In the genomic region with DNA sequence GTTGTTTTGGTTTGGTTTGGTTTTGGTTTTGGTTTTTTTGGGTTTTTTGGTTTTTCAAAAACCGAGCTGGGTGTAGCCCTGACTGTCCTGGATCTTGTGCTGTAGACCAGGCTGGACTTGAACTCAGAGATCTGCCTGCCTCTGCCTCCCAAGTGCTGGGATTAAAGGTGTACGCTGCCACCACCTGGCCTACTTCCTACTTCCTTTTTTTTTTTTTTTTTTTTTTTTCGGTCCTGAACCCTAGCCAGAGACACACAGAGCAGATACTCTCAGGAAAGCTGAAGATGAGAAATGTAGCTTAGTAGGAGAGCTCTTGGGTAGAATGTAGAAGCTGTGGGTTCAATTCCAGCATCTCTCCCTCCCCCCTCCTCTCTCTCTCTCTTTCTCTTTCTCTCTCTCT, we compare ENCODE assay signal across 34 mouse cellular contexts. TPM values are rescaled to one million over a fixed set of nuclear protein-coding genes. Genes with fewer than 3 reads are reported as not detected.
"Had no signal": no experiment of that assay in that cellular context is flagged by ENCODE, and none has a peak within 500 bp of the region (broad histone marks: within the 10 kb centered on the region; RNA-seq: fewer than 3 reads in every experiment).

No protein-coding gene starts in this region.

- DNase-seq: cerebellum, adult 9-11 months; cerebellum, postnatal 10 days; cerebellum, postnatal 14 days; cerebellum, postnatal 25 days; cerebellum, postnatal 36 days; embryo, embryonic 11 days; forebrain, postnatal 0 days; gastrocnemius, adult 2 months; gastrocnemius, postnatal 10 days; gastrocnemius, postnatal 25 days; gastrocnemius, postnatal 36 days; heart, adult 11 months; heart, adult 18-20 months; heart, adult 2 months had no signal

- H3K9ac ChIP-seq: embryonic facial prominence, embryonic 12.5 days; embryonic facial prominence, embryonic 13.5 days; embryonic facial prominence, embryonic 15.5 days; forebrain, embryonic 12.5 days; forebrain, embryonic 13.5 days; forebrain, embryonic 15.5 days; forebrain, postnatal 0 days had no signal

- H3K4me3 ChIP-seq: embryonic facial prominence, embryonic 10.5 days; embryonic facial prominence, embryonic 12.5 days; embryonic facial prominence, embryonic 13.5 days; embryonic facial prominence, embryonic 15.5 days; erythroblast, embryonic 14.5 days; forebrain, embryonic 10.5 days; forebrain, embryonic 12.5 days; forebrain, embryonic 13.5 days; forebrain, embryonic 15.5 days; gastrocnemius, adult 2 months; heart, adult 2 months; heart, embryonic 10.5 days had no signal

- H3K27ac ChIP-seq: embryonic facial prominence, embryonic 10.5 days; embryonic facial prominence, embryonic 12.5 days; embryonic facial prominence, embryonic 13.5 days; embryonic facial prominence, embryonic 15.5 days; forebrain, embryonic 10.5 days; forebrain, embryonic 12.5 days; forebrain, embryonic 13.5 days; forebrain, embryonic 15.5 days; gastrocnemius, adult 2 months; heart, adult 2 months; heart, embryonic 10.5 days had no signal

- H3K4me1 ChIP-seq: embryonic facial prominence, embryonic 12.5 days had no signal

- ATAC-seq: forebrain, embryonic 13.5 days; forebrain, embryonic 14.5 days; forebrain, embryonic 15.5 days; forebrain, embryonic 16.5 days; forebrain, postnatal 0 days had no signal

- H3K36me3 ChIP-seq: embryonic facial prominence, embryonic 10.5 days; embryonic facial prominence, embryonic 12.5 days; embryonic facial prominence, embryonic 13.5 days; embryonic facial prominence, embryonic 15.5 days; forebrain, embryonic 10.5 days; forebrain, embryonic 12.5 days; forebrain, embryonic 15.5 days; heart, embryonic 10.5 days had no signal

- H3K4me2 ChIP-seq: embryonic facial prominence, embryonic 12.5 days; embryonic facial prominence, embryonic 13.5 days; embryonic facial prominence, embryonic 15.5 days; forebrain, embryonic 12.5 days; forebrain, embryonic 13.5 days; forebrain, embryonic 15.5 days; heart, embryonic 11.5 days had no signal

- H3K9me3 ChIP-seq: embryonic facial prominence, embryonic 10.5 days; embryonic facial prominence, embryonic 12.5 days; embryonic facial prominence, embryonic 13.5 days; embryonic facial prominence, embryonic 15.5 days; forebrain, embryonic 10.5 days; forebrain, embryonic 12.5 days; forebrain, embryonic 13.5 days; forebrain, embryonic 15.5 days; heart, embryonic 10.5 days had no signal

RNA-seq across cellular contexts. Expression of gene Bicdl2, which starts 1.9 kb away (rescaled TPM):
- total RNA-seq: common myeloid progenitor, adult 5-6 weeks; gastrocnemius, adult 18-20 months; gastrocnemius, adult 2 months; gastrocnemius, adult 8-10 months; gastrocnemius, postnatal 10 days; gastrocnemius, postnatal 25 days; gastrocnemius, postnatal 36 days; gastrocnemius, postnatal 4 days; granulocyte monocyte progenitor cell, adult 5-6 weeks; heart, adult 18-20 months; heart, adult 2 months; heart, adult 8-10 months had no signal
- polyA plus RNA-seq: erythroblast, embryonic 14.5 days; forebrain, embryonic 14.5 days; forebrain, embryonic 15.5 days; frontal cortex, adult 2 months; heart, adult 2 months had no signal

RNA-seq across cellular contexts. Expression of gene Mmp25, which starts 13.4 kb away (rescaled TPM):
- total RNA-seq: common myeloid progenitor, adult 5-6 weeks; gastrocnemius, adult 8-10 months; gastrocnemius, postnatal 25 days; gastrocnemius, postnatal 36 days had no signal
- polyA plus RNA-seq: erythroblast, embryonic 14.5 days had no signal
